Mouse (Mus musculus) natural killer cell, adult 2 months (primary cell): ENCODE results near the gene Rarg.

Source experiments
- DNase-seq, 2 experiments: peaks; one replicate each; pipeline ENCODE4 v3.0.0; 2022; ENCODE audit warnings: low spot score in 2 of 2

Rarg gene

GRCm38 (mm10) chr15:102257202-102258075 lies at the start of gene Rarg:
TSS of gene Rarg (minus strand) at chr15:102257517.
- DNase-seq, result no peak

DNA sequence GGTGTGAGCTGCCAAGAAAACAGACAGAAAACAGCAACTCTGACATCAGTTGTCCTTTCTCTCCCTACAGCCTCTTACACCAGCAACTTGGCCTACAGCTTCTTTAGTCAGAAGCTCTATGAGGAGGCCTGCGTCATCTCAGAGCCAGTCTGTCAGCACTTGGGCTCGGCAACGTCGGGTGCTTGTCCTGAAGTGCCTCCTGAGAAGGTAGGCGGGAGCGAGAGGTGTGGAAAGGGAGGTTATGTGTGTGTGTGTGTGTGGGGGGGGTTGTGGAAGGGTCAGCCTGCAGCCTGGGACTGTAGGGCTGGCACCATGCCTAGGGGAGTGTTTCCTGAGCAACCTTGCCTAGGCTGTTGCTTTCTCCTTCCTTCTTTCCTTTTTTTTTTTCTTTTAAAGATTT lies 45.2 kb upstream of the Rarg start:
- no peak for DNase-seq

DNA sequence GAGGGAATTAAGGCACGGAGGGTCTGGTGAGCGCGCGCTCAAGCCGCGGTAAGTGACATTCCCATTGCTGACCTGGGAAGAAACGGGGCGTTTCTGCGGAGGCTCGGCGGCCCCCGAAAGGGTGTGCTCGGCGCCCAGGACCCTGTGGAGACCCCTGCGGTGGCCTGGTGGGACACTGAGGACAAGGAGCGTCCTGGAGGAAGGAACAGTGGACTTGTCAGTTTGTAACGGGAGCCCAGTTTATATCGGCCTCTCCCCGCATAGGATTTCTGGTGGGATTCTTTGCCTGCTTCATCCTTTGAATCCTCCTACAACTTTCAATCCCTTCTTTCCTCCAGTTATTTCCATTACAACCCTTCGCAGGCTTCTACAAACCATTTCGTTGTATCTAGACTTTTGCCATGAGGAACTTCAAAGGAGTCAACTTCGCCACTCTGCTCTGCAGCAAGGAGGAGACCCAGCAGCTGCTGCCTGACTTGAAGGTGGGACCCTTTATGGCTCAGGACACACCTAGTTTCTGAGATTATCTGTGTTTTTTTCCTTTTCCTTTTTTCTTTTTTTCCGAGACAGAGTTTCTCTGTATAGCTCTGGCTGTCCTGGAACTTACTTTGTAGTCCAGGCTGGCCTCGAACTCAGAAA lies 39.2 kb upstream of the Rarg start:
- no peak for DNase-seq

DNA sequence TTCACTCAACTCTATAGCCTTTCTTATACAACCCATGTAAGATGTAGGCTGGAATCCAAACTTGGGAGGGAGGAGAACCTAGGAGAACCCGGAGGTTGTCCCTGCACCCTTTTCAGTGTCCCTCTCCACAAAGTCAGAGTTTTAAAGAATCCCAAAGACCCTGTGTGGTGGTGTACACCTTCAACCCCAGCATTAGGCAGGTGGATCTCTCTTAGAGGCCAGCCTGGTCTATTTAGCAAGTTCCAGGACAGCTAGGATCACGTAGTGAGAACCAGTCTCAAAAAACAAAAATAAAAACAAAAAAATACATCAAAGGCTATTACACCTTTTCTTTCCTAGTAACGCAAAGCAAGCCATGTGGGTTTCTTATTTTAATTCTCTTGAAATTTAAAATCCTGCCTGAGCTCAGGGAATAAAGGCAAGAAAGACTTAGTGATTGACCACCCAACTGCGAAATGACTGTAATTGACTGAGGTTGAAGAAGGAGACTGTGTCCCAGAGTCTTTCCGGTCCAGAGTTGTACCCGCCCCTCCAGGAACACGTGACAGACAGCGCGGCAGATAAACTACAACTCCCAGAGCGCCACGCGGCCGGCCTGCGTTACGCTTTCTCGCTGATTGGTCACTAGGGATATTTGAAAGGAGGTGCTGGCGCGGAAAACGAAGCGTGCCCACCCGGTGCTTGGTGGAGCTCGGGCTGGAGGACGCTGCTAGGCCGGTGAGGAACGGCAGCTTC lies 38.5 kb upstream of the Rarg start, which contains the start of gene Espl1:
TSS of gene Espl1 (plus strand) at position 634 of the 735 bp plus-strand sequence.
- DNase-seq, result peak; percentile 92 to 93

- DNase-seq, result peak; percentile 36 to 54
These were observed 30.1 kb upstream of the Rarg start for GRCm38 (mm10) chr15:102287395-102287794.

GRCm38 (mm10) chr15:102283648-102284047 lies 26.3 kb upstream of the Rarg start:
- DNase-seq, result no peak

GRCm38 (mm10) chr15:102282463-102283292 lies 25.4 kb upstream of the Rarg start:
- no peak for DNase-seq

DNA sequence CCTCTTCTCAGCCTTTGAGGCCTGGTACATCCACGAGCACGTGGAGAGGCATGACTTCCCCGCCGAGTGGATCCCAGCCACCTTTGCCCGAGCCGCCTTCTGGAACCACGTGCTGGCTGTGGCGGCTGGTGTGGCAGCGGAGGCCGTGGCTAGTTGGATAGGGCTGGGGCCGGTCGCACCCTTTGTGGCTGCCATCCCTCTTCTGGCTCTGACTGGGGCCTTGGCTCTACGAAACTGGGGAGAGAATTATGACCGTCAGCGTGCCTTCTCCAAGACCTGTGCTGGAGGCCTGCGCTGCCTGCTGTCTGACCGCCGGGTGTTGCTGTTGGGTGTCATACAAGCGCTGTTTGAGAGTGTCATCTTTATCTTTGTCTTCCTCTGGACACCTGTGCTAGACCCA lies 23.3 kb upstream of the Rarg start:
- DNase-seq, result no peak

GRCm38 (mm10) chr15:102279783-102280520 lies 22.6 kb upstream of the Rarg start:
- DNase-seq, result no peak

GRCm38 (mm10) chr15:102279092-102279782 lies 21.9 kb upstream of the Rarg start, which contains the start of gene Mfsd5:
TSS of gene Mfsd5 (plus strand) at chr15:102279454.
- DNase-seq, result peak; percentile 73 to 79

- no peak for DNase-seq
These were observed 21.4 kb upstream of the Rarg start for GRCm38 (mm10) chr15:102278726-102279091.

DNA sequence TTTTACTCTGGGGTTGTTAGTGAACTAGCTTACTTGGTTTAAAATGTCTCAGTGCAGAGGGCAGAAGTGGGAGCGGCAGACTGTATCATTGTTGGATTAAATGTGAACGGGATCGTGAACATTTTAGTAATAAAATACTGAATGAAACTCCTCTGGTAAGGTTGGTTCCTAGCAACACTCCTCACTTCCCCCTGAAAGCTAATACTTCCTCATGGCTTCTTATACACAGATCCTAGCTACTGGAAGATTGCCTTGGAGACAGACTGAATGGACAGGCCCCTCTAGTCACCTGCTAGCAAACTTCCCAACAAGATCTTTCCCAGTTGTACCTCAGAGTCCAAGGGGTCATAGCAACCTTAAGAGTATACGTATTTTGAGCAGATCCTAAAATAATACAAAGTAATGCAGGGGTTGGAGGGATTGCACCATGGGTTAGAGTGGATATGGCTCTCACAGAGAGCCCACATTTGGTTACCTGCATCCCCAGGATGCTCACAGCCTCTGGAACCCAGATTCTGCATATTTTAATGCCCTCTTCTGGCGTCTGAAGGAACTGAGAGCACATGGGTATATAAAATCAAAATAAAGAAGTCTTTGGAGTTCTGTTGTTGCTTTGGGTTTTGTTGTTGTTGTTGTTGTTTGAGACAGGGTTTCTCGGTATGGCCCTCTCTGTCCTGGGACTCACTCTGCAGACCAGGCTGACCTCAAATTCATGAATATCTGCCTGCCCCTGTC lies 16.8 kb upstream of the Rarg start:
- no peak for DNase-seq

DNA sequence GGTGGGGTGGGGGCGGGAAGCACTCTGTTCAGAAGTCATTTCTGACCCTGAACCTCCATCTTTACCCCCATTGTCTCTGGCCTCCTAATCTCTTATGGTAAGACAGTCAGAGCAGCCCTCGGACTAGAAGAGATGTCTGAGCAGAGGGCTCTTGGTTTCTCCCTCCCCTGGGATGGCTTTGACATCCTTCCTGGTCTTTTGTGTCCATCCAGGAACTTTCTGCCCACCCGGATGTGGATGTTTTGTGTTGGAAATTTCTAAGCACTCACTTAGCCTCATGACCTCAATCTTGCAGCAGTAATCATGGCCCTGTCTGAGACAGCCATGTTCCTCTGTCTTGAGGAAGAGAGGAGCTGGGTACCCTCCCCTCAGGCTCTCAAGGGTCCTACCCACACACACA lies 14.1 kb upstream of the Rarg start:
- DNase-seq, result no peak

DNA sequence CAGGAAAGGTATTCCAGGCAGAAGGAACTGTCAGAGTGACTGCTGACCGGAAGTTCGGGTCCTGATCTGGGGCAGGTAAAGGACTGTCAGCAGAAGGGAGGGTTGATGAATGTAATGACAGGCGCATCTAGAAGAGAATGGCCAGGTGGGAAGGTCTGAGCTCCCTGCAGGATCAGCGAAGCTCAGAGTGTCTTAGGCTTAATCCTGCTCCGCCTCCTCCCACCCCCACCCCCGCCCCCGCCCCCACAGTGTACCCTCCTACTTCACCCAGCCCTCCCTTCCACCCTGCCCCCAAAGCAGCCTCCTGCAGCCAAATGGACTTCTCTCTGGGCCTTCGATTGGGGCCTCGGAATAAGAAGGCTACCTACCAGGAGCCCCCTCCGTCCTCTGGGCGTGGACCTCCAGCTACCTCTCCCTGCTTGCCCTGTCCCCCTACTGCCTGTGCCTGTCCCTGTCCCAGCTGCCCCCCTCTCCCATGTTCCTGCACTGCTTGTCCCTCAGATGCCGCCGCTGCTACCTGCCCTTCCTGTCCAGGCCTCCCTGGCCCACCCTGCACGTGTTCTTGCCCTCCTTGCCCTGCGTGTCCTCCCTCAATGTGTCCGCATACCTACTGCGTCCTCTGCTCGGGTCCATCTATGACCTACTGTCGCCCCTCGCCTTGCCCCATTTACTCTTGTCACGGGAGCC lies 13.1 kb upstream of the Rarg start, which contains the start of gene Gm9918:
TSS of gene Gm9918 (plus strand) at position 290 of the 687 bp plus-strand sequence.
- no peak for DNase-seq

DNA sequence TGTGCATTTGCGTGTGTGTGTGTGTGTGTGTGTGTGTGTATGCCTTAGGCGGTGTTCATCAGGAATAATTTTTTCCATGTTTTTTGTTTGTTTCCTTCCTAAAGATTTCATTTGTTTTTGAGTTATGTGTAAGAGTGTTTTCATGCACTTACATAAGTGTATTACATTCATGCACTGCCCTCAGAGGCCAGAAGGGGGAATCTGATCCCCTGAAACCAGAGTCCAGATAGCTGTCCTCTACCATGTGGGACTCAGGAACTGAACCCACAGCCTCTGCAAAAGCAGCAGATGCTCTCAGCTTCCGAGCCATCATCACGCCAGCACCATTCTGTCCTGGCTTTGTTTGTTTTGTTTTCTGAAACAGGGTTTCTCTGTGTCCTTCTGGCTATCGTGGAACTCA lies 8.2 kb upstream of the Rarg start:
- DNase-seq, result no peak

DNA sequence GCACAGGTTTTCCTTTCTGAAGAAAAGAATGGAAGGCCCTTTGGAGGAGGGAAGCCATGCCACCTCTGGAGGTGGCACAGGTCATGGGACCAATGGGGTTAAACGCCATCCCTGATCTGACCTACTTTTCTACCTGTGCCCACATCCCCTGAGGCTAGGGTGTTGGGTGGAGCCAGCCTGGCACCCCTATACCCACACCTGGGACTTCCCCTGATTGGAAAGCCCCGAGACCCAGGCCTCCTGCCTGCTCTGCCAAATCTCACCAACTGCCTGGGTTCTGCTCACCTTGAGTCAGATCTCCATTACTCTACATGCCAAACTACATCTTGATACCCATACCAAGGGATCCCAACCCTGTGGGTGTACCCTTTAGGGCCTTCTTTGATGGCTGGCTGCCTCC lies 5.7 kb upstream of the Rarg start:
- peak; percentile 35 to 36 for DNase-seq

DNA sequence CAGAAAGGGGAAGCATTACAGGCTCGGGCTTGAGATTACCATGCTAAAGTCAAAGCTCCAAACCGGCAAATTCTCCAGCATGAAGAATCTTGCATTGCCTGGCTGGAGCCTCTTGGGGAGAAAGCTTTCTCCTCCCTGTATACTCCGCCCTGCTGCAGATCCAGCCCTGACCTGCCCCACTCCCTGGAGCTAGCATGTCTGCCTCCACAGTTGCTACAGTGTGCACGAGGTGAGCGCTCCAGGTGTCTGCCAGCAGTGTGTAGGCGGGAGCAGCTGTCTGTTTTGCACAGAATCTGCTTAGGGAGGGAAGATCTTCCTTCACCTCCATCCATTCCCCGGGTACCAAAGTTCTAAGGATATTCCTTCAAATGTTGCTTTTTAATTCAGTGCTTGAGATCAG lies 5.3 kb upstream of the Rarg start:
- no peak for DNase-seq

GRCm38 (mm10) chr15:102258581-102259253 lies 1.4 kb upstream of the Rarg start:
- no peak for DNase-seq
